In genomic region chr2:105815170-105815569, GRCm38 (mm10) we compare ENCODE assay signal across 26 mouse cellular contexts.
A peak's percentile ranks its signal among the peaks of the same experiment; 100 is the strongest.
DNase-seq lines count a peak whose midpoint lies in the region; ATAC-seq and TF ChIP-seq lines count a peak whose summit lies in the region.
"Had no signal": no experiment of that assay in that cellular context is flagged by ENCODE, and none has a peak within 500 bp of the region (broad histone marks: within the 10 kb centered on the region; RNA-seq: fewer than 3 reads in every experiment).

No protein-coding gene starts in this region.

- peak; percentile 50 for ATAC-seq in forebrain, postnatal 0 days
- ATAC-seq in lung, embryonic 14.5 days (ENCODE audit: insufficient read depth) = peak; percentile 35; the same call in 1 of the 2 replicates
- ATAC-seq in lung, postnatal 0 days = no peak
- peak; percentile 81 for ATAC-seq in heart, postnatal 0 days (ENCODE audit: insufficient read depth, low read depth)
- ATAC-seq: Patski had no signal

- no peaks in the 10 kb centered on the region for H3K4me1 ChIP-seq in forebrain, postnatal 0 days (ENCODE audit: insufficient read depth)
- H3K4me1 ChIP-seq in forebrain, embryonic 10.5 days = peaks cover 13% of the 10 kb centered on the region
- H3K4me1 ChIP-seq in heart, adult 2 months (ENCODE audit: control insufficient read depth, insufficient read depth, low read length) = no peaks in the 10 kb centered on the region; the same call in 1 of the 2 replicates
- H3K4me1 ChIP-seq in heart, embryonic 10.5 days = no peaks in the 10 kb centered on the region
- no peaks in the 10 kb centered on the region for H3K4me1 ChIP-seq in lung, embryonic 14.5 days (ENCODE audit: insufficient read depth)
- H3K4me1 ChIP-seq in lung, postnatal 0 days (ENCODE audit: insufficient read depth, low read depth, low read length) = no peaks in the 10 kb centered on the region
- H3K4me1 ChIP-seq in heart, postnatal 0 days (ENCODE audit: control insufficient read depth, insufficient read depth) = no peaks in the 10 kb centered on the region
- H3K4me1 ChIP-seq: embryonic facial prominence, embryonic 12.5 days; hindbrain, embryonic 13.5 days; midbrain, embryonic 12.5 days; neural tube, embryonic 12.5 days had no signal

- no peak for TF ChIP-seq CTCF in forebrain, postnatal 0 days (IDR thresholded peaks at IDR 0.05; ENCODE audit: low read depth)
- TF ChIP-seq CTCF in heart, adult 2 months (IDR thresholded peaks at IDR 0.05) = no peak
- TF ChIP-seq CTCF in lung, embryonic 14.5 days (IDR thresholded peaks at IDR 0.05; ENCODE audit: low read depth) = no peak
- TF ChIP-seq CTCF in lung, postnatal 0 days (IDR thresholded peaks at IDR 0.05) = no peak
- TF ChIP-seq CTCF in heart, postnatal 0 days (IDR thresholded peaks at IDR 0.05; ENCODE audit: low read depth) = no peak

- intact Hi-C loops in heart, adult 2 months (cut with DNase I) = no loop called here

- H3K27me3 ChIP-seq in forebrain, postnatal 0 days (ENCODE audit: insufficient read depth, low read length) = no peaks in the 10 kb centered on the region
- H3K27me3 ChIP-seq in forebrain, embryonic 10.5 days (ENCODE audit: poor library complexity, severe bottlenecking) = no peaks in the 10 kb centered on the region
- H3K27me3 ChIP-seq in heart, adult 2 months (ENCODE audit: control insufficient read depth, insufficient read depth, low read length) = no peaks in the 10 kb centered on the region
- no peaks in the 10 kb centered on the region for H3K27me3 ChIP-seq in heart, embryonic 10.5 days (ENCODE audit: insufficient read depth, poor library complexity, severe bottlenecking)
- no peaks in the 10 kb centered on the region for H3K27me3 ChIP-seq in lung, embryonic 14.5 days (ENCODE audit: insufficient read depth, low read length)
- H3K27me3 ChIP-seq in lung, postnatal 0 days (replicated peaks; ENCODE audit: insufficient read depth, low read length) = no peaks in the 10 kb centered on the region
- H3K27me3 ChIP-seq in heart, postnatal 0 days (ENCODE audit: control insufficient read depth, insufficient read depth, low read length) = no peaks in the 10 kb centered on the region
- H3K27me3 ChIP-seq: embryonic facial prominence, embryonic 12.5 days; hindbrain, embryonic 13.5 days; neural tube, embryonic 12.5 days; Patski had no signal

- no peaks in the 10 kb centered on the region for H3K79me2 ChIP-seq in heart, adult 2 months (replicated peaks; ENCODE audit: control insufficient read depth, insufficient read depth, low read length)

- no peaks in the 10 kb centered on the region for H3K36me3 ChIP-seq in forebrain, postnatal 0 days (ENCODE audit: insufficient read depth)
- no peaks in the 10 kb centered on the region for H3K36me3 ChIP-seq in forebrain, embryonic 10.5 days (replicated peaks)
- H3K36me3 ChIP-seq in heart, adult 2 months (ENCODE audit: control insufficient read depth, insufficient read depth, low read length) = no peaks in the 10 kb centered on the region
- no peaks in the 10 kb centered on the region for H3K36me3 ChIP-seq in heart, embryonic 10.5 days
- H3K36me3 ChIP-seq in lung, embryonic 14.5 days (ENCODE audit: insufficient read depth) = no peaks in the 10 kb centered on the region
- H3K36me3 ChIP-seq in lung, postnatal 0 days (ENCODE audit: insufficient read depth, low read length) = no peaks in the 10 kb centered on the region
- no peaks in the 10 kb centered on the region for H3K36me3 ChIP-seq in heart, postnatal 0 days (replicated peaks; ENCODE audit: control insufficient read depth, insufficient read depth, low read length)
- H3K36me3 ChIP-seq: embryonic facial prominence, embryonic 12.5 days; hindbrain, embryonic 13.5 days; midbrain, embryonic 12.5 days; neural tube, embryonic 12.5 days had no signal

- 68% methylated on average over 3 of the region's 3 CpGs for WGBS in forebrain, postnatal 0 days
- WGBS in forebrain, embryonic 10.5 days = 88% methylated on average over 3 of the region's 3 CpGs
- 68% methylated on average over 3 of the region's 3 CpGs for WGBS in heart, adult 2 months
- 86% methylated on average over 3 of the region's 3 CpGs for WGBS in heart, embryonic 10.5 days
- WGBS in lung, embryonic 14.5 days = 65% methylated on average over 3 of the region's 3 CpGs
- 74% methylated on average over 3 of the region's 3 CpGs for WGBS in lung, postnatal 0 days
- 56% methylated on average over 3 of the region's 3 CpGs for WGBS in heart, postnatal 0 days

- H3K9me3 ChIP-seq in forebrain, postnatal 0 days (ENCODE audit: low read length) = no peaks in the 10 kb centered on the region
- H3K9me3 ChIP-seq in forebrain, embryonic 10.5 days = no peaks in the 10 kb centered on the region
- no peaks in the 10 kb centered on the region for H3K9me3 ChIP-seq in heart, embryonic 10.5 days
- no peaks in the 10 kb centered on the region for H3K9me3 ChIP-seq in lung, embryonic 14.5 days (ENCODE audit: low read depth, low read length)
- H3K9me3 ChIP-seq in lung, postnatal 0 days (ENCODE audit: low read length) = no peaks in the 10 kb centered on the region
- H3K9me3 ChIP-seq in heart, postnatal 0 days (replicated peaks; ENCODE audit: control insufficient read depth, low read length) = no peaks in the 10 kb centered on the region
- H3K9me3 ChIP-seq: embryonic facial prominence, embryonic 12.5 days; hindbrain, embryonic 13.5 days; midbrain, embryonic 12.5 days; neural tube, embryonic 12.5 days had no signal

- H3K4me3 ChIP-seq in forebrain, postnatal 0 days (ENCODE audit: low read depth, low read length) = no peak overlapping the region
- no peak overlapping the region for H3K4me3 ChIP-seq in forebrain, embryonic 10.5 days
- no peak overlapping the region for H3K4me3 ChIP-seq in heart, adult 2 months
- H3K4me3 ChIP-seq in heart, embryonic 10.5 days = no peak overlapping the region
- no peak overlapping the region for H3K4me3 ChIP-seq in lung, embryonic 14.5 days (ENCODE audit: low read depth, low read length)
- H3K4me3 ChIP-seq in lung, postnatal 0 days (ENCODE audit: low read depth, low read length) = no peak overlapping the region
- H3K4me3 ChIP-seq in heart, postnatal 0 days (ENCODE audit: low read depth, low read length) = no peak overlapping the region
- H3K4me3 ChIP-seq: embryonic facial prominence, embryonic 12.5 days; hindbrain, embryonic 13.5 days; midbrain, embryonic 12.5 days; myocyte; neural tube, embryonic 12.5 days had no signal

- H3K27ac ChIP-seq in forebrain, postnatal 0 days (ENCODE audit: low read depth, low read length) = no peak overlapping the region
- H3K27ac ChIP-seq in forebrain, embryonic 10.5 days = no peak overlapping the region
- peak overlapping the region; percentile 57 for H3K27ac ChIP-seq in heart, adult 2 months
- H3K27ac ChIP-seq in heart, embryonic 10.5 days = no peak overlapping the region
- H3K27ac ChIP-seq in lung, embryonic 14.5 days (ENCODE audit: low read depth) = 0 out of 2 replicates have a peak overlapping the region, but pooled peaks have one; percentile 25
- no peak overlapping the region for H3K27ac ChIP-seq in lung, postnatal 0 days (ENCODE audit: low read length)
- peak overlapping the region; percentile 16 for H3K27ac ChIP-seq in heart, postnatal 0 days (ENCODE audit: low read depth)
- H3K27ac ChIP-seq: embryonic facial prominence, embryonic 12.5 days; hindbrain, embryonic 13.5 days; liver, embryonic 14.5 days; midbrain, embryonic 12.5 days; neural tube, embryonic 12.5 days had no signal

- no peak for TF ChIP-seq POLR2A in heart, adult 2 months (IDR thresholded peaks at IDR 0.05; ENCODE audit: insufficient read depth, low read depth, low read length)

- DNase-seq in forebrain, postnatal 0 days = no peak
- DNase-seq in forebrain, embryonic 10.5 days (ENCODE audit: extremely low spot score, low spot score) = no peak
- peak in 1 of 2 experiments; percentile 8 for DNase-seq in heart, adult 2 months
- DNase-seq in heart, embryonic 10.5 days (ENCODE audit: low spot score) = no peak
- DNase-seq in lung, embryonic 14.5 days = no peak
- DNase-seq in lung, postnatal 0 days (ENCODE audit: low spot score) = no peak
- DNase-seq in heart, postnatal 0 days (ENCODE audit: low spot score) = peak; percentile 23
- DNase-seq in layer of hippocampus, adult 9-11 months = no peak
- DNase-seq: adrenal gland, postnatal 14 days; cerebellum, adult 11 months; cerebellum, adult 9-10 months; cerebellum, postnatal 36 days; kidney, adult 11 months; kidney, postnatal 14 days; liver; lung, adult 2 months; right cerebral cortex, adult 18-20 months; spleen, adult 18-20 months; thymus, postnatal 4 days had no signal

- H3K4me2 ChIP-seq in forebrain, postnatal 0 days (ENCODE audit: low read depth) = no peak overlapping the region
- no peak overlapping the region for H3K4me2 ChIP-seq in lung, embryonic 14.5 days
- H3K4me2 ChIP-seq in lung, postnatal 0 days (replicated peaks; ENCODE audit: low read depth, low read length) = no peak overlapping the region
- no peak overlapping the region for H3K4me2 ChIP-seq in heart, postnatal 0 days (ENCODE audit: low read depth, low read length)
- H3K4me2 ChIP-seq: embryonic facial prominence, embryonic 12.5 days; hindbrain, embryonic 13.5 days; midbrain, embryonic 12.5 days; neural tube, embryonic 12.5 days had no signal

- no peak for TF ChIP-seq EP300 in heart, adult 2 months (IDR thresholded peaks at IDR 0.05; ENCODE audit: insufficient read depth, low read depth, low read length)
- no peak for TF ChIP-seq EP300 in lung, postnatal 0 days (IDR thresholded peaks at IDR 0.05)
- TF ChIP-seq EP300 in heart, postnatal 0 days (IDR thresholded peaks at IDR 0.05; ENCODE audit: low read depth) = no peak

- no peak overlapping the region for H3K9ac ChIP-seq in forebrain, postnatal 0 days
- no peak overlapping the region for H3K9ac ChIP-seq in heart, adult 2 months (ENCODE audit: low read depth, low read length)
- no peak overlapping the region for H3K9ac ChIP-seq in lung, embryonic 14.5 days
- H3K9ac ChIP-seq in lung, postnatal 0 days (replicated peaks; ENCODE audit: low read depth) = no peak overlapping the region
- H3K9ac ChIP-seq in heart, postnatal 0 days (replicated peaks; ENCODE audit: low read depth, low read length) = no peak overlapping the region
- H3K9ac ChIP-seq: embryonic facial prominence, embryonic 12.5 days; hindbrain, embryonic 13.5 days; liver, embryonic 14.5 days; midbrain, embryonic 12.5 days; neural tube, embryonic 12.5 days had no signal

Comparison
In these comparisons a context has a peak if more than half of its experiments do, and no peak if none do; other contexts are left out.
1. H3K27ac ChIP-seq: peak in heart, adult 2 months (single experiment), lung, embryonic 14.5 days (single experiment) and heart, postnatal 0 days (single experiment); none in forebrain, postnatal 0 days (single experiment), forebrain, embryonic 10.5 days (single experiment), heart, embryonic 10.5 days (single experiment) and lung, postnatal 0 days (single experiment).